Mouse (Mus musculus) B cell, adult 2 months (primary cell): ENCODE measurements at regions not wholly inside any gene's neighbourhood (a gene's known extent, or its start where the extent isn't known, plus 50 kb on each side); places are given as distances from the start of the nearest gene placed in this dataset.
A peak's percentile ranks its signal among the peaks of the same experiment; 100 is the strongest.

Source experiments
- DNase-seq, 2 experiments: peaks; one replicate each; pipeline ENCODE4 v3.0.0; 2022

DNA sequence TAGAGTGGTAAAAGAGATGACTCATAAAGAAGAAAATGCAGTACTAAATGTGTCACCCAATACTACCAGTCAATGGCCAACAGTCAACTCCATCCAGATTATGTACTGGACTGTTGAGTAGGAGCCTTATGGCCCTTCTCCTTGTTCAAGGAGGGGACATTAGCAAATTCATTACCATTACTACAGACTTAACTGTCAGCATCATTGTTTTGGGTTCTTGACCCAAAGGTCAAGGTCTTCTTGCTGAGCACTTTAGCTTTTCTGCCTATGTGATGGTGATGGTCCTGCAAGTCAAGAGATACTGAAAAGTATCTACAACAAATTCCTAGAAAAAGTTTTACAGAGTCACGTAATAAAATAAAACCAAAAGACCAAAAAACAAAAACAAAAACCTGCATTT is 1251.4 kb downstream of the Gm37988 start:
- DNase-seq = no peak

DNA sequence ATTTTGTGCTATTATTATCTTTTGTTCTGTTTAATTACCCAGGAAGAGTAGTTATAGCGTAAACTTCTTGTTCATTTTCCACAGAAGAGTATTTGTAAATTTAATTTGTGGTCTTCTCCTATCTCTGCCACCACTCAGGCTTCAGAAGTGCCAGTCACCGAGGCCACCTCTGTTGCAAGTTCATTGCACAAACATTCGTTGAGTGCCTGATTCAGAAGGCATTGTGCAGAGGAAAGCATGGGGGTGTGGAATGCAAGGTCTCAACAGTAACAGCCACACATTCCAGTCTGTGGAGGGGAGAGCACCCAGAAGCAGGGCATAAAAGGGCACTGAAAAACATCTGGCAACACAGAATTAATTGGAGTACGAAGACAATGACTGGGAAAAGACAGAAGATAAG is 1268.9 kb downstream of the Gm37988 start:
- no peak for DNase-seq

DNA sequence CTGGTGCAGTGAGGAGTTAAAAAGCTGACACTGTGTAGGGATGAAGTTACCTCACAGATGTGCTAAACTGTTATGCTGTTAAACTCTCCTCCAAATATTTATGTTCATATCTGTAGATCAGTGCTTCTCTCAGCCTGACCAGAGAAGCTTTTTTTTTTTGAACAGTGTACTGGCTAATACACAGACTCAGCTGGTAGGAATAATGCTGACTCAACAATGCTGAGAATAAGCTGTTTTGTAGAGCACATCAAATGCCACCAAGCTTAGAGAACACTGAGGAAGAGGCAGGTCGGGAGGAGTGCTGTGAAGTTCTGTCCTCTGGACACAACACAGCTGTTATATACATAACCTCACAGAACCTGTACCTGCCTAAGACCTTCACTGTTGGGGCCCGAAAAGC is 1274.2 kb downstream of the Gm37988 start:
- no peak for DNase-seq

GRCm38 (mm10) chr1:6094162-6094934 is 1286.7 kb downstream of the Gm37988 start:
- no peak for DNase-seq

GRCm38 (mm10) chr1:6117557-6117956 is 1309.9 kb downstream of the Gm37988 start:
- DNase-seq = no peak

DNA sequence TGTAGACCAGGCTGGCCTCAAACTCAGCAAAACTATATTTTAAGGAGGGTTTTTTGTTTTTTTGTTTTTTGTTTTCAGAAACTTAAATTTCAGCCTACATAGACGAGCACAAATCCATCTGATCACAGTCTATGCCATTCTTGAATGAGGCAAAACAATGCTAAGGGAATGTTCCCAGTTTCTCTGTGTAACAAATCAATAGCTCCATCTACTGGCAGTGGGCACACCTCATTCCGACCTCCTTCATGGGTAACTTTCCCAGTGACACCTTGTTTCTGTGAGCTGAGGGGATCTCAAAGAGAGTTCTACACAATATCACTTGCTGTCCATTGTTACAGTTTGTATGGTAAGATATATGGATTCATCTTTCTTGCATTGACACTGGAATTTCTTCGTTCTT is 1327.4 kb downstream of the Gm37988 start:
- no peak for DNase-seq

DNA sequence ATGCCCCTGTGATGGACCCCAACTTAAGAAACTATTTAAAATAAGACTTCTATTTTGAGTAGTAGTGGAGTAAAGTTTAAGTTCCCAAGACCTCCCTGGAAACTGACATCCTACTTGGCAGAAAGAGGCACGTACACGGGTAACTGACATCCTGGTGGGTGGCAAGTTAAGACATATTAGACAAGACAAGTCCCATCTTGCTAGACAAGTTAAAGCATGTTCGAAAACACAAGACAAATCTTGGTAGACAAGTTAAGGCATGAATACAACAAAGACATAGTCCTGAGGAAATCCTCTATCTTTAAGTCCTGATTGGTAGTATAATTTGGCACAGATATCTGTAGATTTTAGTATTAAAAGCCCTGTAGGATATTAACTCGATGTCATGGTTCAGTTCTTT is 1332.6 kb downstream of the Gm37988 start:
- no peak for DNase-seq

- no peak for DNase-seq
Measured at GRCm38 (mm10) chr1:6142816-6143215, 1335.1 kb downstream of the Gm37988 start.

- peak; percentile 14 to 16 for DNase-seq
Measured at GRCm38 (mm10) chr1:6143891-6144290, 1336.2 kb downstream of the Gm37988 start.

DNA sequence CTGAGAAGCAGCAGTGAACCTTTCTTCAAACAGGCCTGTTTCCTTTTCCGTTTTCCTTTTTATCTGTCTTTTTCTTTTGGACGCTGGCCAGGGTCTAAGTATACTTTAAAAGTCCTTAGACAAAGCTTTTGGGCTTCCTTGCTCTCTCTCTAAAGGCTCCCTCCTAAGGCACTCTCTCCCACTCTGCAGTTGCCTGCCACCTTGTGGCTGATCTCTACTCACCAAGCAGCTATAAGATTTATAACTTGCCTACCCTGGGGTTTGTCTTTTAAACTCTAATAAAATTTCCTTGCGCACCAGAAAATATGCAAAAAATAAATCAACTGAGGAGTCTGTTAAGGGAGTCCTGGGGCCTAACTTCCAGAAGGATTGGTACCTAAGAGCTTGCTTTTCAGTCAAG is 1344.7 kb downstream of the Gm37988 start:
- no peak for DNase-seq
